Mouse (Mus musculus) liver, postnatal 0 days (tissue): ENCODE data around the gene Ddx49. TPM values are rescaled to one million over a fixed set of nuclear protein-coding genes. Genes with fewer than 3 reads are reported as not detected.

Experiments
- ATAC-seq: fragments of 200-750 bp; cut with Nextera tagmentation; 2 replicates; pipeline ENCODE4 v1.8.0; 2017; ENCODE audit warnings: mild to moderate bottlenecking, moderate library complexity
- DNase-seq: peaks from one replicate; pipeline ENCODE4 v3.0.0-alpha.2; 2016
- H3K27ac ChIP-seq: fragments of 300-500 bp; sonication (generic); 2 replicates; pipeline ENCODE4 v1.5.1; 2014; ENCODE audit warnings: antibody characterized with exemption, moderate library complexity, mild to moderate bottlenecking, low read depth
- H3K27me3 ChIP-seq: fragments of 300-500 bp; sonication (generic); 2 replicates; pipeline ENCODE4 v1.6.1; 2014; ENCODE audit warnings: low read length, control low read depth, mixed read lengths; ENCODE audit not compliant: insufficient read depth
- H3K36me3 ChIP-seq: fragments of 300-500 bp; sonication (generic); replicated peaks from 2 replicates; pipeline ENCODE4 v1.6.1; 2014; ENCODE audit warnings: mild to moderate bottlenecking, control low read depth, low read length, moderate library complexity, mixed read lengths; ENCODE audit not compliant: insufficient read depth
- H3K4me1 ChIP-seq: fragments of 300-500 bp; sonication (generic); 2 replicates; pipeline ENCODE4 v1.6.1; 2014; ENCODE audit warnings: antibody characterized with exemption, mild to moderate bottlenecking, control low read depth; ENCODE audit not compliant: insufficient read depth
- H3K4me2 ChIP-seq: fragments of 300-500 bp; sonication (generic); 2 replicates; pipeline ENCODE4 v1.6.1; 2014; ENCODE audit warnings: low read depth, mild to moderate bottlenecking, low read length, moderate library complexity, mixed read lengths
- H3K4me3 ChIP-seq: fragments of 300-500 bp; sonication (generic); 2 replicates; pipeline ENCODE4 v1.5.1; 2014; ENCODE audit warnings: low read depth, low read length
- H3K9ac ChIP-seq: fragments of 300-500 bp; sonication (generic); replicated peaks from 2 replicates; pipeline ENCODE4 v1.6.1; 2014; ENCODE audit warnings: mild to moderate bottlenecking, moderate library complexity
- H3K9me3 ChIP-seq: fragments of 300-500 bp; sonication (generic); 2 replicates; pipeline ENCODE4 v1.6.1; 2016; ENCODE audit warnings: mild to moderate bottlenecking, control low read depth, low read length, mixed read lengths
- CTCF ChIP-seq: sonication (generic); IDR thresholded peaks from 2 replicates; pipeline ENCODE4 v1.5.1; 2016; ENCODE audit warnings: antibody characterized with exemption, low read depth
- EP300 ChIP-seq: IDR thresholded peaks from 2 replicates; pipeline ENCODE4 v1.6.1; 2016; ENCODE audit warnings: antibody characterized with exemption, low read depth, mild to moderate bottlenecking
- WGBS: fragments of 180-500 bp; shearing (Covaris S2); extraction: QIAGEN DNeasy Blood & Tissue Kit; methylation state at CpG from one replicate; pipeline ENCODE4 v1.1.7; 2014; ENCODE audit not compliant: insufficient replicate concordance; 5-methylcytosine and 5-hydroxymethylcytosine counted together
- polyA plus RNA-seq: library from polyadenylated mRNA; unstranded; fragments of >200 nt; fragmentation: Nextera tagmentation; extraction: Ambion mirVana; gene quantifications from 2 replicates; pipeline ENCODE4 v1.2.1, GENCODE M21; 2015

Ddx49 gene
- polyA plus RNA-seq, 1 experiment from 2014 or later: 15.2 TPM

- DNase-seq: peak; percentile 63
- Histone ChIP-seq H3K36me3 (peaks cover 77% of the 10 kb centered on the region), H3K9me3 (no peaks in the 10 kb centered on the region), H3K27ac (0 out of 2 replicates have a peak overlapping the region, but pooled peaks have one; percentile 6), H3K9ac (no peak overlapping the region), H3K4me2 (no peak overlapping the region), H3K4me1 (peaks cover 27% of the 10 kb centered on the region), H3K4me3 (no peak overlapping the region), H3K27me3 (no peaks in the 10 kb centered on the region)
- no peak for TF ChIP-seq EP300
- TF ChIP-seq CTCF: peak; percentile 69
- ATAC-seq: peak; percentile 43; the same call in 1 of the 2 replicates
- 69% methylated on average over 6 of the region's 6 CpGs for WGBS
Observed at GRCm38 (mm10) chr8:70343696-70344095, 41.4 kb upstream of the Ddx49 start.

GRCm38 (mm10) chr8:70343076-70343475 lies 40.8 kb upstream of the Ddx49 start:
- H3K36me3 ChIP-seq: peaks cover 77% of the 10 kb centered on the region
- no peak overlapping the region for H3K4me2 ChIP-seq
- H3K4me1 ChIP-seq: peaks cover 21% of the 10 kb centered on the region
- ATAC-seq (no peak), DNase-seq (no peak)
- H3K27me3 ChIP-seq: no peaks in the 10 kb centered on the region
- H3K9ac ChIP-seq: no peak overlapping the region
- no peak overlapping the region for H3K27ac ChIP-seq
- TF ChIP-seq CTCF: no peak
- H3K4me3 ChIP-seq: no peak overlapping the region
- 92% methylated on average over 7 of the region's 7 CpGs for WGBS
- no peaks in the 10 kb centered on the region for H3K9me3 ChIP-seq

DNA sequence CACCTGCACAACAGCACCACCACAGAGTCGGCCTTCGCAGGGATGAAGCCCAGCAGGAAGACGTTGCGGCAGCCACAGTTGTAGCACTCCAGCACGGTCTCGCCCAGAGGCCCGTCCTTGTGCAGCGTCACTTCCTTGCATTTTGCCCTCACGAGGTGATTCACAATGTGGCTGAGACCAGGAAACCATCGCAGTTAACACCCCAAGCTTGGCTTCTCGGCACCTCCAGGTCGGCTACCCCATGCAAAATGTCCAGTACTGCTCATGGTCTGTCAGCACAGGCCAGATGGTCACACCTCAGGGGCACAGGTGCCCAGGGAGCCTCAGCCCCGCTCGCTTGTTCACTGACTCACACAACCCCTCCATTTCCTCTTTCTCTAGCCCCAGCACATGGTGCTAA lies 39.7 kb upstream of the Ddx49 start:
- no peak overlapping the region for H3K4me2 ChIP-seq
- peaks cover 13% of the 10 kb centered on the region for H3K4me1 ChIP-seq
- H3K4me3 ChIP-seq: no peak overlapping the region
- no peaks in the 10 kb centered on the region for H3K27me3 ChIP-seq
- WGBS: 83% methylated on average over 14 of the region's 14 CpGs
- DNase-seq (no peak), ATAC-seq (no peak)
- no peaks in the 10 kb centered on the region for H3K9me3 ChIP-seq
- H3K9ac ChIP-seq: no peak overlapping the region
- peaks cover 79% of the 10 kb centered on the region for H3K36me3 ChIP-seq
- no peak for TF ChIP-seq CTCF
- TF ChIP-seq EP300: no peak
- no peak overlapping the region for H3K27ac ChIP-seq

DNA sequence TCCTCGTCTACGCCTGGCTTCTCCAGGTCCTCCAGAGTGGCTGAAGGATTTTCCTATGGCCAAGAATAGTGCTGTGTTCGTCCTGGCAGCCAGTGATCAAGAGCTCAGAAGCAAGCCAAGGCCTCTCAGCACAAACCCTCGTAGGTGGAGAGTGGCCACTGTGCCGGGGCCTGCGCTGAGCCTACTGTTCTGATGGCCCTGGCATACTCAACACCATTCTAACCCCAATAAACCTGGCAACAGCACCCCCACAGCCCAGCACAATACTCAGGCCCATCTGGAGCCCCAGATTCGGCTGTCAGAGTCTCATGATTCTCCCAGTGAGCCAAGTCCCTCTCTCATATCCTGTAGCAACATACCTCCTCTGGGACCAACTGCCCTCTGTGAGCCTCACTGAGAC lies 38.4 kb upstream of the Ddx49 start:
- H3K9ac ChIP-seq: no peak overlapping the region
- TF ChIP-seq EP300 (no peak), CTCF (no peak)
- H3K27me3 ChIP-seq: no peaks in the 10 kb centered on the region
- ATAC-seq (no peak), DNase-seq (no peak)
- H3K27ac ChIP-seq: no peak overlapping the region
- H3K36me3 ChIP-seq: peaks cover 86% of the 10 kb centered on the region
- H3K9me3 ChIP-seq: no peaks in the 10 kb centered on the region
- no peak overlapping the region for H3K4me3 ChIP-seq
- WGBS: 89% methylated on average over 7 of the region's 7 CpGs
- no peak overlapping the region for H3K4me2 ChIP-seq
- peaks cover 9% of the 10 kb centered on the region for H3K4me1 ChIP-seq

DNA sequence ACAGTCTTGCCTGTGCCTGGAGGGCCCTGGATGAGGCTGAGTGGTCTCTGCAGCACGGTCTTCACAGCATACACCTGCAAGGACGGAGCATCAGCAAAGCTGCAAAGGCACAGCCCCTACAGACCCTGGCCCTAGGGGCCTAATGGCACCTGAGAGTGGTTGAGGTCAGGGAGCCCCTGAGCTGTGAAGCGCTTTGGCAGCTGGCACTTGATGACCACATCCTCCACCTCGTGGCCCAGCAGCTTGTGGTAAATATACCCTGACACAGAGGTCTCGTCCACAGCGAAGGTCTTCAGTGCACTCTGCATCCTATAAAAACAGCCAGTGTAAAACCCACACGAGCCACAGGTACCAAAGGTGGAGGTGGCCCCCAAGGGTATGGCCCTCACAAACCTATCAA lies 36.6 kb upstream of the Ddx49 start:
- H3K9me3 ChIP-seq: no peaks in the 10 kb centered on the region
- no peaks in the 10 kb centered on the region for H3K27me3 ChIP-seq
- peaks cover under 1% of the 10 kb centered on the region; the same call in 1 of the 2 replicates for H3K4me1 ChIP-seq
- no peak overlapping the region for H3K4me2 ChIP-seq
- TF ChIP-seq EP300 (no peak), CTCF (no peak)
- no peak for ATAC-seq
- WGBS: 84% methylated on average over 7 of the region's 7 CpGs
- no peak for DNase-seq
- H3K4me3 ChIP-seq: no peak overlapping the region
- peaks cover 100% of the 10 kb centered on the region for H3K36me3 ChIP-seq
- no peak overlapping the region for H3K27ac ChIP-seq
- no peak overlapping the region for H3K9ac ChIP-seq

- Histone ChIP-seq H3K4me1 (peaks cover 15% of the 10 kb centered on the region), H3K27me3 (no peaks in the 10 kb centered on the region), H3K4me3 (no peak overlapping the region), H3K9me3 (no peaks in the 10 kb centered on the region), H3K27ac (no peak overlapping the region), H3K4me2 (no peak overlapping the region), H3K9ac (no peak overlapping the region), H3K36me3 (peaks cover 73% of the 10 kb centered on the region)
- TF ChIP-seq EP300: no peak
- no peak for TF ChIP-seq CTCF
- ATAC-seq (no peak), DNase-seq (no peak)
- WGBS: 91% methylated on average over 6 of the region's 6 CpGs
Observed at GRCm38 (mm10) chr8:70332878-70333202, 30.6 kb upstream of the Ddx49 start.
